Mouse (Mus musculus): ENCODE data around the gene Cry2.

The Cry2 gene

GRCm38 (mm10) chr2:92390206-92390930 lies 43.5 kb downstream of the Cry2 start:
- in situ Hi-C loops (cut with MboI, MseI): loop anchor here (10.0 kb wide), 1 partner anchor 1896 kb away; no protein-coding TSS in a partner anchor

DNA sequence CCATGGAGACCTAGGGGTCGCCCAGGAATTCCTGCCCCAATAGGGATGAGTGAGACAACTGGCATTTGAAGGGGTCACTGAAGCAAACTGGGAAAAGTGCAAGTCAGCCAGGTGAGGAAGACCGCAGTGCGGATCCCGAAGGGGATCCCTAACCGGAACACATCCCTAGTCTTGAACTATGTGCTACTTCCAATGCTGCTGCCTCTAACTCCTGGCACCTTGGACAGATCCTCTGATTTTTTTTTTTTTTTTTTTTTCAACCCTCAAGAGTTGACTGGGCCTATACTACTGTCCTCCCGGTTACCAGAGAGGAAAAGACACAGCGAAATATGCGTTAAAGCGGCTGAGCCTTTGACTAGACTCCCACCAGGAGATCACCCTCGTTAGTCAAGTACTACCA lies 44.2 kb downstream of the Cry2 start:
- in situ Hi-C loops (cut with MboI, MseI): loop anchor here (10.0 kb wide), 1 partner anchor 1895 kb away; no protein-coding TSS in a partner anchor

- in situ Hi-C loops (cut with MboI, MseI): no loop called here
Observed at GRCm38 (mm10) chr2:92388891-92389641, 44.8 kb downstream of the Cry2 start.

GRCm38 (mm10) chr2:92388081-92388517 lies 45.7 kb downstream of the Cry2 start:
- in situ Hi-C loops (cut with MboI, MseI): no loop called here

DNA sequence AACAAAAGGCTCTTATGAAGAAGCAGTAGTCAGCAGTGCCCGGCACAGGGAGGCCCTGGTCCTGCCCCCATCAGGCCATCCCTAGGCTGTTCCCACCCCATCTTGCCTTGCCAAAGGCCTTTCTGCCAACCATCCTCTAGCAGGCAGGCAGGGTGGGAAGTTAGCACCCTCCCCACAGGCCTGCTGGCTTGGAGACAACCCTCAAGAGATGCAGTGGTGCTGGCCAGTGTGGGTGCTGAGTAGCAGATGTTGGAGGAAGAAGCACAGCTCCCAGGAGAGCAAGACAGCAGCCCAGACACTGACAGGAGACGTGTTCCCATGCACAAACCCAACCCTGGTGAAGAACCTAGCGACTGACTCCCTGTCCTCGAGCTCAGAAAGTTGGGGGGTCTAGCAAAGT lies 46.2 kb downstream of the Cry2 start:
- in situ Hi-C loops (cut with MboI, MseI): no loop called here

DNA sequence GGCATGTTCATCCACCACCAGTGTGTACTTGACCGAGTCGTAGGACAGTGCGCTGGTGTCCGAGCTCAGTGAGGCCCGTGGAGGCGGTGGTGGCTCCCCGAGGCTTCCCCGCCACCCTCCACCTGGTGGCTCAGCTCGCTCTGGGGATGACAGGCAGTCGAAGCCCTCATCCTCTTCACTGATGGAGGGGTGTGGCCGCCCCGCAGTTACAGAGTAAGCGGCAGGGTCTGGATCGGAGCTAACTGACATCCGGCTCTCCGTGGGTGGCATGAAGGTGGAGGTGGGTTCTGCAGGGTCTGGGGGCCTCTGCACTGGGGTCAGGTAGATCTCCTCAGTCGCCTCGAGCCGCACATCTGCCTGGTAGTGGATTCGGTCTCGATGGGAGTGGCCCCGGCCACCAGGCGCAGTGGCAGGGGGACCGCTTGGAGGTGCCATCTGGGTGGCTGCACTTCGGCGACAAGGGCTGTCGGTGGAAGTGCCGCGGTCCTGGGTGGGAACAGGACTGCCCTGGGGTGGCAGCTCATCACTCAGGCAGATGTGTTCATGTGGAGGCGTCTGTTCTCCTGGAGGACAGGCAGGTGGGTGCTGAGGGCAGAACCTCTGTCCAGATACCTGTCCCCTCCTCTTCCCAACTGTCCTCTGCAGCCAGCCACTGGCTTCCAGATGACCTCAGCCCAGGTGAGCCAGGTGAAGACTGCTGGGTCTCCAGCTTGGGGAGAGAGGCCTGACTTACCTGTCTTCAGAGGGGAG lies 46.8 kb downstream of the Cry2 start:
- in situ Hi-C loops (cut with MboI, MseI): no loop called here

DNA sequence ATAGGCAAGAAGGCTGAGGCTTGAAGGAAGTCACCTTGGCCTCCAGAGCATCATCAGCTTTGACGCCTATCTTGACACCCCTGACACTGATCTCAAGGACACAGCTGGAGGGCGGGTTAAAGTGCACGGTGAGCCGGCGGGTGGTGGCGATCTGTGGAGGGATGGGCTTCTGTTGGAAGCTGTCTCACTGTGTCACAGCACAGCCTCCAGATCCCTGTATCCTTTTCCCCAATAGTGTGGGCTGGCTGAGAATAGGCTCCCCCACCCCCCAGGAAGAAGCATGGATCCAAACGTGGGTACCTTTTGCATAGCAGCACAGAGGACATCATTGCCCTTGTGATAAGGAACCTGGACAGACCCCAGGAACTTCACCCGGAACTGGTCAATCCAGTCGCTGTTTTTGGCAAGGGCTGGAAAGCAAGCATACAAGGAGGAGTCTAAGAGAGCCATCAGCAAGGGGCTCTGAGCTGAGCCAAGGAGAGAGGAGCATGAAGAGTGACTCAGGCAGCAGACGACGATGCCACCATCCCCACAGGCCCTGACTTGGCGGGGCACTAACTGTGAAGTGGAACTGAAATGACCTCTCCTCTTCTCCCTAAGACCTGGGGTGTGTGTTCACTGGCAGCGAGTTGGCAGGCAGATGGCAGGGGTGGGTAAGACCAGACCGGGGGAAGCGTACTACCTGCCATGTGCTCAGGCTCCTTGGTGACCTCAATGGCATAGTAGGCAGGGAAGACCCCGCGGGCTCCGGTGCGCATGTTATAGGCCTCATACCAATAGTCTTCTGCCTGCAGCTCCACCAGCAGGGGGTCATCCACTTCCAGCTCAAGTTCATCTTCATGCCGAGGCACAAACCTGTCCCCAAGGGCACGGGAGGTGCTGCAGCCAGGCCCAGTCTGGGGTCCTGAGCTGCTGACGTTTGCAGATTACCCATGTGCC lies 48.5 kb downstream of the Cry2 start:
- in situ Hi-C loops (cut with MboI, MseI): no loop called here

DNA sequence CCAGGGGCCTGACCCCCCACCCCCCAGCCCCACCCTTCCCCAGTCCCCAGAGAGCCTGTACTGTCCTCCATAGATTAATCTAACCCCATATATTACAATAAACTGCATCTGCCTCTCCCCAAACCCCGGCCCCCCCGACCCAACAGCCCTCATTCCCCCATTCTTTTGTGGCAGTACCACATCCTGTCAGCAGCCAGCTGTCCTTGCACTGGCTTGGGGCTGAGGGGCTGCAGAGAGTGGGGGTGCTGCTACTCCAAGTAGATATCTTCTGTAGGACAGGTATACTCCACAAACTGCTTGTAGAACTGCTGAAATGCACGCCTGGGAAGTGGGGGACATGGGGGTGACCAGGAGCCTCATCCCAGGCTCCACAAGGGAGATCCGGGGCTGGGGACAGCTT lies 49.7 kb downstream of the Cry2 start:
- in situ Hi-C loops (cut with MboI, MseI): no loop called here

DNA sequence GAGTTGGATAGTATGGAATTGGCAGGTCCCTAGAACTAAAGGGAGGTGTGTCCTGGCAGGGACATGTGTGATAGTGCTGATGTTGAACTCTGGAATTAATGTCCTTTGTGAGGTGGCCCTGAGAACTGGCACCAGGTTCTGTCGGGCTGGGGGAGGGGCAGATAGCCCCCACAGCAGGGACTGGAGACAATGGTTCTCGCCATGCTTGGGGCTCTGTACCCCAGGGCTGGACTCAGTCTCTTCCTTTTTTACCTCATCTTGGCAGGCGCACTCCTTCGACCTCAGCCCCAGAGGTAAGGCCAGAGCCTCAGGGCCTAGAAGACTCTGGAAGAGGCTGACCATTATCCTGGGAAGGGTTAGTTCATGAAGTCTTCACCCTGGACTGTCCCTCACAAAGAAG lies 51.1 kb downstream of the Cry2 start:
- in situ Hi-C loops (cut with MboI, MseI): no loop called here

- in situ Hi-C loops (cut with MboI, MseI): no loop called here
Observed at GRCm38 (mm10) chr2:92381901-92382588, 51.8 kb downstream of the Cry2 start, which contains the start of gene 1700029I15Rik. 1700029I15Rik (plus strand) TSS chr2:92382538.

DNA sequence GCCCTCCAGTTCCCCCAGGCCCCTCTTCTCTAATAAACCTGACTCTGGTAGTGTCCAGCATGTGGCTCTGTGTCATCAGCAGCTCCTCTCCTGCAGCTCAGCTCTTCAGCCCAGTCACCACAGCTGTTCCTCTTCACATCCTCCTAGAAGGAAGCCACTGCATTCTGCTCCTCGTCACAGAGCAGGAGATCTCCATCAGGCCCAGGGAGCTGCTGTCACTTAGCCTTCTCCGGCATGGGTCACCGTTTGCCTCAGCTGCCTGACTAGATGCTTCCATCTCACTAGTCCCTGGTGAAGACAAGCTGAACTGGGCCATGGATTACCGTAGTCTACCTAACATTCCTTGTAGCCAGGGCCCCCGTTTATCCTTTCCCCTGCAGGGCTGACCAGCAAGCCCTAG lies 52.7 kb downstream of the Cry2 start:
- in situ Hi-C loops (cut with MboI, MseI): no loop called here

GRCm38 (mm10) chr2:92380495-92381050 lies 53.3 kb downstream of the Cry2 start:
- in situ Hi-C loops (cut with MboI, MseI): no loop called here

DNA sequence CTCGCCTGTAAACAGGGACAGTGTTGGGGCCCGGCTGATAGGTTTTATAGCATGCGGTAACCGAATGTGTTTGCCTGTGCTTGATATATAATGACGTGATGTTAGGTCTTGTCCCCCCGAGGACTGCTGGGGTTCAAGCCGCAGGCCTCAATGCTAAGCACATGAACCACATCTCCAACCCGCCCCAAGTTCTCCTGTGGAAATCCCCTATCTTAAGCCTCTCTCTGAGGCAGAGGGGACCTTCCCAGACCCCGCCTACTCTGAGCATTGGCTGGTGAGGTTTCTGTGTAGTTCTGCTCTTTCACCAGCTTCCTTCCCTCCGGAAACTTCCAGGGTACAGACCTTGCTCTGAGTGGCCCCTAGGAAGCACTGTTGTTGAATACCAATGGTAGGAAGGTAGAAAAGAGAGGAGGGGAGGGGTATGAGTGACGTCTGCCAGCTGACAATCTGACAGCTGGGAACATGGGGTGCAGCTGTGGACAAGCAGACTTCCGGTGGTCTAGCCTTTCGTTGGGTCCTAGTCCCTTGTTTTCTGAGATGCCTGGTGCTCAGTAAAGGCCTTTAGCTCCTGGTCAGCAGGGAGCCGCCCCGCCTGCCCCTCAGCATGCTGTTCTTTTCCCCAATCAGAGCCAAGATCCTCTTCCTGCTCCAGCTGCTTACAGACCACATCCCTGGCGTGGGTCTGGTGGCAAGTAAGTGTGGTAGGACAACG lies 53.9 kb downstream of the Cry2 start:
- in situ Hi-C loops (cut with MboI, MseI): loop anchor here (5.0 kb wide), 1 partner anchor 57 kb away; no protein-coding TSS in a partner anchor

GRCm38 (mm10) chr2:92377320-92377719 lies 56.5 kb downstream of the Cry2 start:
- in situ Hi-C loops (cut with MboI, MseI): loop anchor here (5.0 kb wide), 1 partner anchor 60 kb away; no protein-coding TSS in a partner anchor

GRCm38 (mm10) chr2:92376300-92376699 lies 57.5 kb downstream of the Cry2 start:
- in situ Hi-C loops (cut with MboI, MseI): loop anchor here (5.0 kb wide), 1 partner anchor 61 kb away; no protein-coding TSS in a partner anchor

- in situ Hi-C loops (cut with MboI, MseI): loop anchor here (5.0 kb wide), 1 partner anchor 62 kb away; no protein-coding TSS in a partner anchor
Observed at GRCm38 (mm10) chr2:92375788-92376187, 58.1 kb downstream of the Cry2 start.

DNA sequence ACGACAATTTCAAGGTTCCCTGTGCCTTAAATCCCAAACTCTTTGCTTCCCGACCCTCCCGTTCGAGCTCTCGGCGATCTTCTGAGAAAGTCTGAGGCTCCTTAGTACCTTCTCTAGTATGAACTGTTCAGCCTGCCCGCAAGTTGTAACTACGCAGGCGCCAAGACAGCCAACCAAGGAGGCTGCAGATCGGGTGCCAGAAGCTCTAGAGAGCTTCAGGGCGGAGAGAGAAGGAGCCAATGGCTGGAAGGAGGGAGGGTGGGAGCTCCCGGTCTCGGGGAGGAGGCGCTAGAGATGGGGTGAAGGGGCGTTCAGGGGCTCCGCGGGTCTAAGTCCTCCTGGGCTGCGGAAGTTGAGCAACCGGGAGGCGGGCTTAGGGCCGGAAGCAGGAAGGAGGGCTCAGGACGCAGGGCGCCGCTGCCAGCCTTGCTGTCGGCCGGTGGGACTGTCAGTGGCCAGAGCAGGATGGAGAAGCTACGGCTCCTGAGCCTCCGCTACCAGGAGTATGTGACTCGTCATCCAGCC lies 58.7 kb downstream of the Cry2 start:
- in situ Hi-C loops (cut with MboI, MseI): loop anchor here (5.0 kb wide), 1 partner anchor 62 kb away; no protein-coding TSS in a partner anchor

DNA sequence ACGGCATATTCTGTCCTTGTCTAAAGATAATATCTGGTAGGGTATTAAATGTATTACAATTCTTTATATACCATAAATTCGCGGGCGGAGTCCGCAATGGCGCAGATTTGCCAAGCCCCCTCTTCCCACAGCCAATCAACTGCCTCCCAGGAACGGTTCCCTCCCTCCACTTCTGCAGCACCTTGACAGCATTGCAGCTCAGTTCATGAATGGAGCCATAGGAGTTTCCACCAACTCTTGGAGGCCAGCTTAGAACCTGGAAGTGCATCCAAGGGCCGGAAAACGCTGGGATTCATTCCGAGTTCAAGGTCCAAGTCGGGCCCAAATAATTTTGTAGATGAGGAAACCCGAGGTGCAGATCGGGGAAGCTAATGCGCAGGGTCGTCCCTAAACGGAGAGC lies 59.3 kb downstream of the Cry2 start, which contains the start of the genes Pex16 and Large2:
TSS of gene Pex16 (plus strand) at position 163 of the 400 bp plus-strand sequence.
TSS of gene Large2 (minus strand) at position 356 of the 400 bp plus-strand sequence.
- in situ Hi-C loops (cut with MboI, MseI): no loop called here

DNA sequence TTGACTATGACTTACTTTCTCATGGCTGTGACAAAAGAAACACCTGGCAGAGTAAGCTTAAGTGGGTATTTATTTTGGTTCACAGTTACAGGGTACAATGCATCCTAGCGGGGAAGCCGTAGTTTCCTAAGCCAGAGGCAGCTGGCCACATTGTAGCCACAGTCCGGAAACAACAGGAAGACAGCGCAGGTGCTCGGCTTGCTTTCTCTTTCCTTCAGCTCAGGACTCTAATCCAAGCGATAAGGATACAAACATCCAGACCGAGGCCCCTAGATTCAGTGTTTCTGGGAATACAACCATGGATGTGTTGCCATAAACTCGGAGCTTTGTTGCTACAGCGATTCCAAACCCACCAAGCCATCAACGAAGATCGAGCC lies 60.4 kb downstream of the Cry2 start:
- in situ Hi-C loops (cut with MboI, MseI): no loop called here
